Mouse (Mus musculus): ENCODE measurements at regions not wholly inside any gene's neighbourhood (a gene's known extent, or its start where the extent isn't known, plus 50 kb on each side); places are given as distances from the start of the nearest gene placed in this dataset.

GRCm38 (mm10) chr15:41154551-41155151 lies 1020.5 kb downstream of the 9330182O14Rik start:
- H3K27me3 ChIP-seq (ENCODE audit: control insufficient read depth, insufficient read depth, low read length), result no peaks in the 10 kb centered on the region
- no peak for TF ChIP-seq POLR2A (IDR thresholded peaks at IDR 0.05; ENCODE audit: borderline replicate concordance, extremely low read depth, insufficient read depth, insufficient read length)
- 0 out of 2 replicates have a peak overlapping the region, but pooled peaks have one; percentile 16 for H3K9ac ChIP-seq (ENCODE audit: low read depth, low read length, severe bottlenecking)
- peak overlapping the region; percentile 20 for H3K4me3 ChIP-seq (replicated peaks; ENCODE audit: low read length)
- 0 out of 2 replicates have a peak overlapping the region, but pooled peaks have one; percentile 40 for H3K27ac ChIP-seq (replicated peaks; ENCODE audit: low read depth, low read length)
- 26% methylated on average over 7 of the region's 7 CpGs for WGBS
- ATAC-seq (ENCODE audit: low FRiP score, low read depth) (no peak; the same call in 1 of the 2 replicates), DNase-seq (ENCODE audit: low spot score) (peak; percentile 48)
- H3K4me2 ChIP-seq (replicated peaks; ENCODE audit: low read depth, low read length, severe bottlenecking), result peak overlapping the region; percentile 52
- H3K9me3 ChIP-seq (ENCODE audit: control insufficient read depth, low read length), result no peaks in the 10 kb centered on the region
- peaks cover 15% of the 10 kb centered on the region for H3K4me1 ChIP-seq (ENCODE audit: control insufficient read depth, insufficient read depth, low read length)
- no peaks in the 10 kb centered on the region for H3K36me3 ChIP-seq (ENCODE audit: control insufficient read depth, insufficient read depth, low read length)

- ATAC-seq (ENCODE audit: low FRiP score, low read depth), result peak; percentile 77
- H3K9ac ChIP-seq (ENCODE audit: low read depth, low read length, severe bottlenecking), result 0 out of 2 replicates have a peak overlapping the region, but pooled peaks have one; percentile 16
Observed at GRCm38 (mm10) chr15:41155169-41155638, 1021.0 kb downstream of the 9330182O14Rik start.

GRCm38 (mm10) chr15:41157802-41158201 lies 1023.6 kb downstream of the 9330182O14Rik start:
- ATAC-seq (ENCODE audit: low FRiP score, low read depth) (no peak), DNase-seq (ENCODE audit: low spot score) (peak; percentile 38)
- H3K4me1 ChIP-seq (ENCODE audit: control insufficient read depth, insufficient read depth, low read length), result peaks cover 15% of the 10 kb centered on the region
- H3K27me3 ChIP-seq (ENCODE audit: control insufficient read depth, insufficient read depth, low read length), result no peaks in the 10 kb centered on the region
- H3K9me3 ChIP-seq (ENCODE audit: control insufficient read depth, low read length), result no peaks in the 10 kb centered on the region
- TF ChIP-seq POLR2A (IDR thresholded peaks at IDR 0.05; ENCODE audit: borderline replicate concordance, extremely low read depth, insufficient read depth, insufficient read length), result no peak
- H3K4me2 ChIP-seq (replicated peaks; ENCODE audit: low read depth, low read length, severe bottlenecking), result no peak overlapping the region
- H3K4me3 ChIP-seq (replicated peaks; ENCODE audit: low read length), result no peak overlapping the region
- H3K27ac ChIP-seq (replicated peaks; ENCODE audit: low read depth, low read length), result no peak overlapping the region
- H3K9ac ChIP-seq (ENCODE audit: low read depth, low read length, severe bottlenecking), result no peak overlapping the region
- H3K36me3 ChIP-seq (ENCODE audit: control insufficient read depth, insufficient read depth, low read length), result no peaks in the 10 kb centered on the region

More at GRCm38 (mm10) chr15:41155169-41155638, 1021.0 kb downstream of the 9330182O14Rik start:
- H3K9me3 ChIP-seq (ENCODE audit: control insufficient read depth, low read length), result no peaks in the 10 kb centered on the region
- peaks cover 15% of the 10 kb centered on the region for H3K4me1 ChIP-seq (ENCODE audit: control insufficient read depth, insufficient read depth, low read length)
- peak; percentile 42 for DNase-seq (ENCODE audit: low spot score)
- H3K4me2 ChIP-seq (replicated peaks; ENCODE audit: low read depth, low read length, severe bottlenecking), result peak overlapping the region; percentile 52
- H3K27ac ChIP-seq (replicated peaks; ENCODE audit: low read depth, low read length), result 0 out of 2 replicates have a peak overlapping the region, but pooled peaks have one; percentile 40
- H3K36me3 ChIP-seq (ENCODE audit: control insufficient read depth, insufficient read depth, low read length), result no peaks in the 10 kb centered on the region
- TF ChIP-seq POLR2A (IDR thresholded peaks at IDR 0.05; ENCODE audit: borderline replicate concordance, extremely low read depth, insufficient read depth, insufficient read length), result no peak
- no peaks in the 10 kb centered on the region for H3K27me3 ChIP-seq (ENCODE audit: control insufficient read depth, insufficient read depth, low read length)
- 3% methylated on average over 16 of the region's 16 CpGs for WGBS
- H3K4me3 ChIP-seq (replicated peaks; ENCODE audit: low read length), result peak overlapping the region; percentile 20

GRCm38 (mm10) chr15:41162268-41162667 lies 1028.1 kb downstream of the 9330182O14Rik start:
- DNase-seq (ENCODE audit: low spot score), result no peak
- Histone ChIP-seq H3K27ac (replicated peaks; ENCODE audit: low read depth, low read length) (no peak overlapping the region), H3K9ac (ENCODE audit: low read depth, low read length, severe bottlenecking) (no peak overlapping the region), H3K4me1 (ENCODE audit: control insufficient read depth, insufficient read depth, low read length) (no peaks in the 10 kb centered on the region), H3K36me3 (ENCODE audit: control insufficient read depth, insufficient read depth, low read length) (no peaks in the 10 kb centered on the region), H3K4me2 (replicated peaks; ENCODE audit: low read depth, low read length, severe bottlenecking) (no peak overlapping the region; the same call in 1 of the 2 replicates), H3K27me3 (ENCODE audit: control insufficient read depth, insufficient read depth, low read length) (no peaks in the 10 kb centered on the region), H3K4me3 (replicated peaks; ENCODE audit: low read length) (no peak overlapping the region), H3K9me3 (ENCODE audit: control insufficient read depth, low read length) (no peaks in the 10 kb centered on the region)
- 43% methylated on average over 8 of the region's 8 CpGs for WGBS
- TF ChIP-seq POLR2A (IDR thresholded peaks at IDR 0.05; ENCODE audit: borderline replicate concordance, extremely low read depth, insufficient read depth, insufficient read length), result no peak
- no peak for ATAC-seq (ENCODE audit: low FRiP score, low read depth)

GRCm38 (mm10) chr15:41162793-41163192 lies 1028.6 kb downstream of the 9330182O14Rik start:
- 4% methylated on average over 8 of the region's 8 CpGs for WGBS
- Histone ChIP-seq H3K4me3 (replicated peaks; ENCODE audit: low read length) (no peak overlapping the region), H3K9ac (ENCODE audit: low read depth, low read length, severe bottlenecking) (no peak overlapping the region), H3K4me1 (ENCODE audit: control insufficient read depth, insufficient read depth, low read length) (no peaks in the 10 kb centered on the region), H3K27me3 (ENCODE audit: control insufficient read depth, insufficient read depth, low read length) (no peaks in the 10 kb centered on the region), H3K27ac (replicated peaks; ENCODE audit: low read depth, low read length) (no peak overlapping the region), H3K4me2 (replicated peaks; ENCODE audit: low read depth, low read length, severe bottlenecking) (no peak overlapping the region; the same call in 1 of the 2 replicates), H3K36me3 (ENCODE audit: control insufficient read depth, insufficient read depth, low read length) (no peaks in the 10 kb centered on the region), H3K9me3 (ENCODE audit: control insufficient read depth, low read length) (no peaks in the 10 kb centered on the region)
- peak; percentile 75 for DNase-seq (ENCODE audit: low spot score)
- no peak for TF ChIP-seq POLR2A (IDR thresholded peaks at IDR 0.05; ENCODE audit: borderline replicate concordance, extremely low read depth, insufficient read depth, insufficient read length)
- ATAC-seq (ENCODE audit: low FRiP score, low read depth), result 0 out of 2 replicates have a peak, but pooled peaks have one; percentile 52
